Mouse (Mus musculus) lung, adult 2 months (tissue): ENCODE data around the gene Samd4.

Experiments
- CTCF ChIP-seq: fragments of 200-500 bp; IDR thresholded peaks from 2 replicates; pipeline ENCODE4 v1.5.1; 2011; ENCODE audit warnings: mild to moderate bottlenecking, low read length, control low read depth; ENCODE audit not compliant: insufficient read depth
- POLR2A ChIP-seq: fragments of 200-500 bp; IDR thresholded peaks from 2 replicates; pipeline ENCODE4 v1.6.1; 2011; ENCODE audit warnings: low read depth, mild to moderate bottlenecking, control low read depth, low read length, borderline replicate concordance; ENCODE audit errors: extremely low read depth

GRCm38 (mm10) chr14:46980736-46981438 lies 98.2 kb downstream of the Samd4 start:
- TF ChIP-seq POLR2A (no peak), CTCF (no peak)
